Mouse (Mus musculus): ENCODE measurements around the gene Bpifb9a. TPM values are rescaled to one million over a fixed set of nuclear protein-coding genes. Genes with fewer than 3 reads are reported as not detected.

The Bpifb9a gene
- polyA plus RNA-seq (2012; rRNA removed; ENCODE audit: low replicate concordance): not detected in 2 replicates

GRCm38 (mm10) chr2:154257554-154257953 is at the start of gene Bpifb9a:
Gene Bpifb9a, plus strand, starts transcription at chr2:154257854.

GRCm38 (mm10) chr2:154223265-154223916 is 34.3 kb upstream of the Bpifb9a start, which contains the start of gene Bpifb5:
Gene Bpifb5, plus strand, starts transcription at chr2:154223742.

GRCm38 (mm10) chr2:154306927-154307326 is 49.3 kb downstream of the Bpifb9a start, which contains the start of gene Bpifb9b:
Gene Bpifb9b, plus strand, starts transcription at chr2:154307227.

Other genes with a start within 250 kb of the Bpifb9a start
- gene Bpifa2, start 249.6 kb upstream of the Bpifb9a start, polyA plus RNA-seq (2012; rRNA removed; ENCODE audit: low replicate concordance): not detected in 2 replicates
- not detected in 2 replicates for gene Bpifa3, start 127.5 kb upstream of the Bpifb9a start, polyA plus RNA-seq (2012; rRNA removed; ENCODE audit: low replicate concordance)
- gene Bpifa1, start 115.0 kb upstream of the Bpifb9a start, polyA plus RNA-seq (2012; rRNA removed; ENCODE audit: low replicate concordance): not detected in 2 replicates
- not detected in 2 replicates for gene Bpifa5, start 95.2 kb upstream of the Bpifb9a start, polyA plus RNA-seq (2012; rRNA removed; ENCODE audit: low replicate concordance)
- gene Bpifb1, start 67.0 kb upstream of the Bpifb9a start, polyA plus RNA-seq (2012; rRNA removed; ENCODE audit: low replicate concordance): 0.13 and 0.28 TPM in 2 replicates
- 0.09 TPM in 1 of 2 replicates, not detected in the other for gene Bpifb5, start 34.1 kb upstream of the Bpifb9a start, polyA plus RNA-seq (2012; rRNA removed; ENCODE audit: low replicate concordance)
- gene Bpifb9b, start 49.4 kb downstream of the Bpifb9a start, polyA plus RNA-seq (2012; rRNA removed; ENCODE audit: low replicate concordance): not detected in 2 replicates
- gene Cdk5rap1, start 115.2 kb downstream of the Bpifb9a start, polyA plus RNA-seq (2012; rRNA removed; ENCODE audit: low replicate concordance): 3.9 and 4.2 TPM in 2 replicates
- gene Snta1, start 150.2 kb downstream of the Bpifb9a start, polyA plus RNA-seq (2012; rRNA removed; ENCODE audit: low replicate concordance): 16.9 and 38.8 TPM in 2 replicates
- gene Cbfa2t2, start 178.6 kb downstream of the Bpifb9a start, polyA plus RNA-seq (2012; rRNA removed; ENCODE audit: low replicate concordance): 3.5 and 3.9 TPM in 2 replicates

Data from duodenum, adult 2 months (tissue).